Mouse (Mus musculus): ENCODE data around the gene Plekhg4.
A peak's percentile ranks its signal among the peaks of the same experiment; 100 is the strongest.

Plekhg4 gene

DNA sequence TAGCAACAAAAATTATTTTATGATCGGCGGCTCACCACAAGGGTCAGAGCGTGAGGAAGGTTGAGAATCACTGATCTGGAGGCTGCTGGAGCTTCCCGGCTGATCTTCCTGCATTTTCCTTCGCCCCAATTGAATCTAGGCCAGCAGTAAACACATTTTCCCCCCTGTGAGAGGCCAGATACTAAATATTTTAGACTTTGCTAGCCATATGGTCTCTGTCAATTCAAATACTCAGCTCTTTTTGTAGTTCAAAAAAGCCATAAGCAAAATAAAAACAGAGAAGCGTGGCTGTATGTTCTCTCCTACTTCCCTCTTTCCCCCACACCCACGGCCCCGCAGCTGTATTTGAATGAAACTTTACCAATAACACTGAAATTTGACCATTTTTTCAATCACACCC is 30.4 kb downstream of the Plekhg4 start:
- DNase-seq (ENCODE audit: low spot score), result no peak

DNA sequence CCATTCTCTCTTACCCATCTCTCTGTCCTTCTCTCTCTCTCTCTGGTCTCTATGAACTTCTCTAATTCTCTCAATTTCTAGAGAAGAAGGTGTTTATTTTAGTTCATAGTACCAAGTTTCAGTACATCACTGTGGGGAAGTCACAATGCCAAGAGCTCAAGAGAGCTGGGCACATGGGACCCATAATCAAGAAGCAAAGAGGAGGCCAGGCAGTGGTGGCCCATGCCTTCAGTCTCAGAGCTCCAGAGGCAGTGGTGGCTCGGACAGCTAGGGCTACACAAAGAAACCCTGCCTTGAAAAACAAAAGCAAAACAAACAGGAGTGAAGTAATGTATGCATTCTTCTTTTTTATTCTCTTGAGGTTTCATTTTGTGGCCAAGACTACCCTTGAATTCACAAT is 31.4 kb downstream of the Plekhg4 start:
- no peak for DNase-seq (ENCODE audit: low spot score)

- no peak for DNase-seq (ENCODE audit: low spot score)
These were observed 33.3 kb downstream of the Plekhg4 start for GRCm38 (mm10) chr8:105406416-105406815.

DNA sequence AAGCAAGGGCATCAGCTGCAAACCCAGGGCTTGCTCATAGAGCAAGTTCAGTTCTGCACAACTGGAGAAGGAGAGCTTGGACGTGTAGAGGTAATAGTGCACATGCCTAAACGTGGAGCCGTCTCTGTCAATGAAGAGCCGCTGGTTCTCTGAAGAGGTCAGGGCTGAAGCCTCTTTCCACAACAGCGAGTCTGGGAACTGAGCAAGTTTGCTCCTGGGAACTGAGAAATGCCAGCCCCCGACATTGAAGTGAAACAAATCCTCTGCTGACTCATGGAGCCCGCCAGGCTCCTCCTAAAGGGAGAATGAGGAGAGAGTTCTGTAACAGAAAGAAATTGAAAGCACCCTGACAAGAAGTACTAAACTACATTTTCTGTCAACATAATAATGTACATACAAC is 35.3 kb downstream of the Plekhg4 start:
- no peak for DNase-seq (ENCODE audit: low spot score)

DNA sequence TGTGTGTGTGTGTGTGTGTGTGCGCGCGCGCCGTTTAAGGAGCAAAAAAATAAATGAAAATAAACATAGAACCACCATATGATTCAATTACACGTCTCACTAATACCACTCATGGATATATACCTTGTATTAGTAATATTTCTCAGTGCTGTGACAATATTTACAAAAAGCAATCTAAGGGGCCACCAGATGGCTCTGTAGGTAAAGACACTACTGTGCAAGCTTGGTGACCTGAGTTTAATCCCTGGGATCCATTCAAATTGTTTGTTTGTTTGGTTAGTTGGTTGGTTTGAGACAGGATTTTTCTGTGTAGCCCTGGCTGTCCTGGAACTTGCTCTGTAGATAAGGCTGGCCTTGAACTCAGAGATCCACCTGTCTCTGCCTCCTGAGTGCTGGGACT is 36.9 kb downstream of the Plekhg4 start:
- no peak for DNase-seq (ENCODE audit: low spot score)

DNA sequence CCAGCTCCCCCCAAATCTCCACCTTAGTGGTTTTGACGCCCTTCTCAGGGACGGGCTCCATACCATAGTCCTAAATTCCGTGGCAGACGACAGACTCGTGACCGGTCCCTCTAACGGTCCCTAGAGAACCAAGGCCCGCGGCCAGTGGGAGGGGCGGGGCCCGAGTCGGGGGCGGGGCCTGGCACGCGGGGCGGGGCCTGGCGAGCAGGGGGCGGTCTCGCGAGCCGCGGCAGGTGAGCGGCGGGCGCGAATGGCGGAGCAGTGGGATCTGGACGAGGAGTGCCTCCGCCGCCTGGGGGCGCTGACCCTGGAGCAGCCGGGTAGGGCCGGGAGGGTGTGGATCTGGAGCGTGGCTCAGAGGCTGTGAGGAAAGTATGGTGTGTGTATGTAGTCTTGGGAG is 40.3 kb downstream of the Plekhg4 start, which contains the start of the genes Kctd19 and Lrrc36:
Kctd19 (minus strand) TSS at position 112 of the 400 bp plus-strand sequence.
Lrrc36 (plus strand) TSS at position 181 of the 400 bp plus-strand sequence.
- peak; percentile 25 for DNase-seq (ENCODE audit: low spot score)

DNA sequence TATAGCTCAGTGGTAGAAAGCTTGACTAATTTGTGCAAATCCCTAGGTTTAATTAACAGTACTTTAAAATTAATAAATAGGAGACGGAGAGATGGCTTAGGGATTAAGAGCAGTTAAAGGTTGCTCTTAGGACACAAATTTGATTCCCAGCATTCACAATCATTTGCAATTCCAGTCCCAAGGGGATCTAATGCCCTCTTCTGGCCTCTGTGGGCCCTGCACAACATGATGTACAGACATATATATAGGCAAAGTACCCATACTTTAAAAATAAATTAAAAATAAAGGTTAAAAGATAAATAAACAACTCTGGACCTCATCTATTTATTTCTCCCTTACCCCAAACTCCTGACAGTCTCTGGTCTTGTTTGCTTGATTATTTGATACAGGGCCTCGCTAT is 45.9 kb downstream of the Plekhg4 start:
- DNase-seq (ENCODE audit: low spot score), result no peak

GRCm38 (mm10) chr8:105419800-105420199 is 46.7 kb downstream of the Plekhg4 start:
- DNase-seq (ENCODE audit: low spot score), result no peak

GRCm38 (mm10) chr8:105422006-105422405 is 48.9 kb downstream of the Plekhg4 start:
- no peak for DNase-seq (ENCODE audit: low spot score)

DNA sequence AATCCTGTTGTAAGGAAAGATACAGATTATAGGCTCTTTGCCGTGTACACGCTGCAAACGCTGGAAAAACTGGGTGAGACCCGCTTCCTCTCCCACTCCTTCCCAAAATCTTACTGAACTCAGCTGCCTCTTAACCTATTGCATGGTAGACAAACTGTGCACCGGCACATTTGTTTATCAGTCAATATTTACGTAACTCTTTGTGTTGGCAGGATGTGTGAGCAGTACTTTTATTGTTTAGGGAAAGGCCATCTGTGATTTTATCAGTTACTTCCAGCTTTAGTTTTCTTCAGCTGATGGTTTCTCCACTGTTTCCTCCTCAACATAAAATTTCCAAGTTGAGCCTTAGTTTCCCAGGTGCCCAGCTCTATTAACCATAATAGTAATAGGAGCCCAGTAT is 53.8 kb downstream of the Plekhg4 start:
- DNase-seq (ENCODE audit: low spot score), result no peak

DNA sequence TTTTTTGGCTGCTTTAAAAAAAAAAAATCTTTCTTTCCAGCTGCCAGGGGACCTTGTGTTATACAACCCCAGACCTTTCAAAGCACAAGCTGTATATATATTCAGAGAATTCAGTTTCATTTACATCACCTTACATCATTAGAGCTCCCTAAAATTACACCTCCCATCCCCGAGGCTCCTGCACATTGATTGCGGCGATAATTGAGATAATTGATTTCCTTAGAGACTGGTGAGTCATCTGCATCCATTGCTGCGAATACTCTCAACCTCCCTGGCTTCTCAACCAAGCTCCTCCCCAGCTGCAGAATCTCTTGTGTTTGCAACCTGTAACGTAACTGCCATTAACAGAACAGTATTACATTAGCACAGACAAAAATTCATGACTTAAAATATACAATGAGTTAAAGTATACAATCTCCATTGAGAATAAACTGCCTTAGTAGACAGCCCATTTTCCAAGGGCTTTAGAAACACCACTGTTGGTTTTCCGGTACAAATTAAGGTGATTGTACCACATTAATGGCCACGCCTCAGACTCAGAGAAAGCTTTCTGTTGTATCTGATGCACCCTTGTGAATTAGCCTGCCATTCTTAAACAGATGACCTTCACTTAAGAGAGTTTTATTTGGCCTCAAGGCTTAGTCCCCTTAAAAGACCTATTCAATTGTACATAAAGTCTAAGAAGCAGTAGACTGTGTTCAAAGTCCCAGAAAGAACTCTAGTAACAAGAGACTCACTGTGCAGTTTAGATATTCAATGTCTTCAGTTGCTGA is 58.9 kb downstream of the Plekhg4 start:
- no peak for DNase-seq (ENCODE audit: low spot score)
